Mouse (Mus musculus) stomach, postnatal 0 days (tissue): ENCODE data around the gene Mrpl53. TPM values are rescaled to one million over a fixed set of nuclear protein-coding genes. Genes with fewer than 3 reads are reported as not detected.

Experiments used
- ATAC-seq: fragments of 200-750 bp; cut with Nextera tagmentation; 2 replicates; pipeline ENCODE4 v1.8.0; 2017; ENCODE audit not compliant: low FRiP score, low TSS enrichment
- DNase-seq: peaks from one replicate; pipeline ENCODE4 v3.0.0-alpha.2; 2016; ENCODE audit warnings: low spot score
- H3K27ac ChIP-seq: fragments of 300-500 bp; sonication (generic); replicated peaks from 2 replicates; pipeline ENCODE4 v1.5.1; 2014; ENCODE audit warnings: mild to moderate bottlenecking, control low read depth
- H3K27me3 ChIP-seq: fragments of 300-500 bp; sonication (generic); 2 replicates; pipeline ENCODE4 v1.6.1; 2014; ENCODE audit warnings: low read length; ENCODE audit not compliant: control insufficient read depth, insufficient read depth
- H3K36me3 ChIP-seq: fragments of 300-500 bp; sonication (generic); 2 replicates; pipeline ENCODE4 v1.6.1; 2014; ENCODE audit warnings: low read length, mixed read lengths; ENCODE audit not compliant: control insufficient read depth, insufficient read depth
- H3K4me1 ChIP-seq: fragments of 300-500 bp; sonication (generic); replicated peaks from 2 replicates; pipeline ENCODE4 v1.6.1; 2014; ENCODE audit warnings: antibody characterized with exemption; ENCODE audit not compliant: control insufficient read depth, insufficient read depth
- H3K4me2 ChIP-seq: fragments of 300-500 bp; sonication (generic); replicated peaks from 2 replicates; pipeline ENCODE4 v1.6.1; 2014; ENCODE audit warnings: low read depth, mild to moderate bottlenecking, control low read depth, moderate library complexity
- H3K4me3 ChIP-seq: fragments of 300-500 bp; sonication (generic); 2 replicates; pipeline ENCODE4 v1.5.1; 2014; ENCODE audit warnings: low read depth, low read length, control low read depth
- H3K9ac ChIP-seq: fragments of 300-500 bp; sonication (generic); 2 replicates; pipeline ENCODE4 v1.6.1; 2014; ENCODE audit warnings: mild to moderate bottlenecking, low read length, control low read depth, mixed read lengths
- H3K9me3 ChIP-seq: fragments of 300-500 bp; sonication (generic); 2 replicates; pipeline ENCODE4 v1.6.1; 2016; ENCODE audit warnings: low read length; ENCODE audit not compliant: control insufficient read depth
- CTCF ChIP-seq: IDR thresholded peaks from 2 replicates; pipeline ENCODE4 v1.5.1; 2016; ENCODE audit warnings: antibody characterized with exemption, low read depth, mild to moderate bottlenecking, moderate library complexity
- EP300 ChIP-seq: optimal IDR thresholded peaks from 2 replicates; pipeline ENCODE3; 2016; ENCODE audit warnings: antibody characterized with exemption
- WGBS: fragments of 180-500 bp; shearing (Covaris S2); extraction: QIAGEN DNeasy Blood & Tissue Kit; methylation state at CpG from one replicate; pipeline ENCODE4 v1.1.7; 2014; 5-methylcytosine and 5-hydroxymethylcytosine counted together
- polyA plus RNA-seq: library from polyadenylated mRNA; unstranded; fragments of >200 nt; fragmentation: Nextera tagmentation; extraction: Ambion mirVana; gene quantifications from 2 replicates; pipeline ENCODE4 v1.2.1, GENCODE M21; 2015

The Mrpl53 gene
- polyA plus RNA-seq, 1 experiment from 2014 or later: 117 TPM

GRCm38 (mm10) chr6:83132176-83132919, 23.5 kb downstream of the Mrpl53 start:
- Histone ChIP-seq H3K9ac (no peak overlapping the region), H3K27me3 (no peaks in the 10 kb centered on the region), H3K36me3 (no peaks in the 10 kb centered on the region), H3K27ac (no peak overlapping the region), H3K9me3 (no peaks in the 10 kb centered on the region), H3K4me1 (no peaks in the 10 kb centered on the region; the same call in none of the 2 replicates), H3K4me3 (no peak overlapping the region), H3K4me2 (no peak overlapping the region)
- DNase-seq (no peak), ATAC-seq (no peak)
- 73% methylated on average over 9 of the region's 9 CpGs for WGBS
- TF ChIP-seq EP300: no peak
- no peak for TF ChIP-seq CTCF

GRCm38 (mm10) chr6:83134226-83134625, 25.4 kb downstream of the Mrpl53 start:
- no peaks in the 10 kb centered on the region for H3K27me3 ChIP-seq
- no peak overlapping the region for H3K4me3 ChIP-seq
- no peaks in the 10 kb centered on the region for H3K36me3 ChIP-seq
- no peak overlapping the region for H3K9ac ChIP-seq
- no peak for ATAC-seq
- no peak overlapping the region for H3K4me2 ChIP-seq
- peaks cover 2% of the 10 kb centered on the region for H3K4me1 ChIP-seq
- TF ChIP-seq CTCF (no peak), EP300 (no peak)
- H3K27ac ChIP-seq: peak overlapping the region; percentile 99
- no peaks in the 10 kb centered on the region for H3K9me3 ChIP-seq
- DNase-seq: no peak
- WGBS: 62% methylated on average over 3 of the region's 3 CpGs

GRCm38 (mm10) chr6:83134951-83135513, 26.2 kb downstream of the Mrpl53 start, which contains the start of gene Rtkn:
Gene Rtkn, plus strand, starts transcription at chr6:83135463.
- Histone ChIP-seq H3K4me1 (peaks cover 2% of the 10 kb centered on the region), H3K9ac (peak within 1 kb of the TSS; percentile 89), H3K9me3 (no peaks in the 10 kb centered on the region), H3K4me2 (peak within 1 kb of the TSS; percentile 89), H3K27ac (peak within 1 kb of the TSS; percentile 99), H3K36me3 (no peaks in the 10 kb centered on the region), H3K27me3 (no peaks in the 10 kb centered on the region), H3K4me3 (peak within 1 kb of the TSS; percentile 57)
- DNase-seq (peak; percentile 50), ATAC-seq (no peak)
- 53% methylated on average over 7 of the region's 7 CpGs for WGBS
- TF ChIP-seq CTCF (no peak), EP300 (no peak)

- peaks cover 2% of the 10 kb centered on the region for H3K4me1 ChIP-seq
- no peaks in the 10 kb centered on the region for H3K27me3 ChIP-seq
- no peak for TF ChIP-seq EP300
- no peak for TF ChIP-seq CTCF
- WGBS: 5% methylated on average over 36 of the region's 37 CpGs
- H3K9me3 ChIP-seq: no peaks in the 10 kb centered on the region
- DNase-seq: peak; percentile 80
- peak overlapping the region; percentile 89 for H3K9ac ChIP-seq
- no peaks in the 10 kb centered on the region for H3K36me3 ChIP-seq
- ATAC-seq: 0 out of 2 replicates have a peak, but pooled peaks have one; percentile 8
- H3K27ac ChIP-seq: peak overlapping the region; percentile 99
- peak overlapping the region; percentile 89 for H3K4me2 ChIP-seq
- H3K4me3 ChIP-seq: peak overlapping the region; percentile 57
Observed at GRCm38 (mm10) chr6:83135571-83136161, 26.8 kb downstream of the Mrpl53 start.

GRCm38 (mm10) chr6:83136291-83136880, 27.5 kb downstream of the Mrpl53 start:
- H3K27me3 ChIP-seq: no peaks in the 10 kb centered on the region
- peak; percentile 37 for DNase-seq
- peak; percentile 26; the same call in 1 of the 2 replicates for ATAC-seq
- H3K9me3 ChIP-seq: no peaks in the 10 kb centered on the region
- 23% methylated on average over 5 of the region's 5 CpGs for WGBS
- H3K27ac ChIP-seq: peak overlapping the region; percentile 99
- peak overlapping the region; percentile 57 for H3K4me3 ChIP-seq
- TF ChIP-seq CTCF (no peak), EP300 (no peak)
- H3K36me3 ChIP-seq: no peaks in the 10 kb centered on the region
- H3K4me1 ChIP-seq: peaks cover 2% of the 10 kb centered on the region
- H3K4me2 ChIP-seq: peak overlapping the region; percentile 89
- H3K9ac ChIP-seq: peak overlapping the region; percentile 89
